Mouse (Mus musculus): ENCODE data around the gene Hint2. TPM values are rescaled to one million over a fixed set of nuclear protein-coding genes. Genes with fewer than 3 reads are reported as not detected.
A peak's percentile ranks its signal among the peaks of the same experiment; 100 is the strongest.

The Hint2 gene
- total and polyA plus RNA-seq, 2 experiments from 2014 or later: 98.7 to 131 TPM

- WGBS: 93% methylated on average over 1 of the region's 1 CpGs
- DNase-seq (ENCODE audit: low spot score) (no peak), ATAC-seq (no peak)
- no peak for TF ChIP-seq CTCF (IDR thresholded peaks at IDR 0.05; ENCODE audit: low read depth)
- H3K4me2 ChIP-seq (ENCODE audit: low read depth, low read length): no peak overlapping the region
- H3K27me3 ChIP-seq (ENCODE audit: insufficient read depth, low read length): no peaks in the 10 kb centered on the region
- no peak overlapping the region for H3K9ac ChIP-seq (replicated peaks; ENCODE audit: low read length)
- no peak overlapping the region for H3K4me3 ChIP-seq (ENCODE audit: low read length)
- H3K27ac ChIP-seq: no peak overlapping the region
- peaks cover 4% of the 10 kb centered on the region for H3K36me3 ChIP-seq (ENCODE audit: insufficient read depth, low read length)
- H3K4me1 ChIP-seq (ENCODE audit: insufficient read depth, low read length): peaks cover 5% of the 10 kb centered on the region; the same call in 1 of the 2 replicates
- no peaks in the 10 kb centered on the region for H3K9me3 ChIP-seq (ENCODE audit: low read length)
Measured at GRCm38 (mm10) chr4:43694439-43695248, 38.4 kb upstream of the Hint2 start.

- TF ChIP-seq CTCF (IDR thresholded peaks at IDR 0.05; ENCODE audit: low read depth): no peak
- H3K27ac ChIP-seq: no peak overlapping the region
- ATAC-seq: no peak
- DNase-seq (ENCODE audit: low spot score): no peak
- H3K4me1 ChIP-seq (ENCODE audit: insufficient read depth, low read length): peaks cover 5% of the 10 kb centered on the region; the same call in 1 of the 2 replicates
- H3K9ac ChIP-seq (replicated peaks; ENCODE audit: low read length): no peak overlapping the region
- H3K27me3 ChIP-seq (ENCODE audit: insufficient read depth, low read length): no peaks in the 10 kb centered on the region
- peaks cover 11% of the 10 kb centered on the region for H3K36me3 ChIP-seq (ENCODE audit: insufficient read depth, low read length)
- H3K4me2 ChIP-seq (ENCODE audit: low read depth, low read length): no peak overlapping the region
- WGBS: 75% methylated on average over 5 of the region's 5 CpGs
- H3K9me3 ChIP-seq (ENCODE audit: low read length): no peaks in the 10 kb centered on the region
- no peak overlapping the region for H3K4me3 ChIP-seq (ENCODE audit: low read length)
Measured at GRCm38 (mm10) chr4:43693806-43694241, 37.6 kb upstream of the Hint2 start.

- Histone ChIP-seq H3K4me2 (ENCODE audit: low read depth, low read length) (no peak overlapping the region), H3K36me3 (ENCODE audit: insufficient read depth, low read length) (peaks cover 25% of the 10 kb centered on the region), H3K27ac (no peak overlapping the region), H3K27me3 (ENCODE audit: insufficient read depth, low read length) (no peaks in the 10 kb centered on the region), H3K9ac (replicated peaks; ENCODE audit: low read length) (no peak overlapping the region), H3K4me1 (ENCODE audit: insufficient read depth, low read length) (no peaks in the 10 kb centered on the region), H3K9me3 (ENCODE audit: low read length) (no peaks in the 10 kb centered on the region), H3K4me3 (ENCODE audit: low read length) (no peak overlapping the region)
- WGBS: 81% methylated on average over 5 of the region's 5 CpGs
- ATAC-seq (no peak), DNase-seq (ENCODE audit: low spot score) (no peak)
- TF ChIP-seq CTCF (IDR thresholded peaks at IDR 0.05; ENCODE audit: low read depth): no peak
Measured at GRCm38 (mm10) chr4:43691026-43691425, 34.8 kb upstream of the Hint2 start.

- peak; percentile 10 for DNase-seq (ENCODE audit: low spot score)
- whole genome bisulfite sequencing: 81% methylated on average over 17 of the region's 17 CpGs
- Histone ChIP-seq H3K9ac (replicated peaks; ENCODE audit: low read length) (no peak overlapping the region), H3K4me1 (ENCODE audit: insufficient read depth, low read length) (no peaks in the 10 kb centered on the region), H3K36me3 (ENCODE audit: insufficient read depth, low read length) (peaks cover 29% of the 10 kb centered on the region), H3K9me3 (ENCODE audit: low read length) (no peaks in the 10 kb centered on the region), H3K4me2 (ENCODE audit: low read depth, low read length) (no peak overlapping the region), H3K27ac (no peak overlapping the region), H3K4me3 (ENCODE audit: low read length) (no peak overlapping the region), H3K27me3 (ENCODE audit: insufficient read depth, low read length) (no peaks in the 10 kb centered on the region)
- no peak for TF ChIP-seq CTCF (IDR thresholded peaks at IDR 0.05; ENCODE audit: low read depth)
- no peak for ATAC-seq
Measured at GRCm38 (mm10) chr4:43690021-43690420, 33.8 kb upstream of the Hint2 start.

GRCm38 (mm10) chr4:43679416-43680043 is 23.3 kb upstream of the Hint2 start:
- no peak overlapping the region for H3K4me3 ChIP-seq (ENCODE audit: low read length)
- H3K4me1 ChIP-seq (ENCODE audit: insufficient read depth, low read length): no peaks in the 10 kb centered on the region
- no peaks in the 10 kb centered on the region for H3K27me3 ChIP-seq (ENCODE audit: insufficient read depth, low read length)
- H3K9ac ChIP-seq (replicated peaks; ENCODE audit: low read length): no peak overlapping the region
- no peaks in the 10 kb centered on the region for H3K9me3 ChIP-seq (ENCODE audit: low read length)
- no peak for TF ChIP-seq CTCF (IDR thresholded peaks at IDR 0.05; ENCODE audit: low read depth)
- no peak overlapping the region for H3K4me2 ChIP-seq (ENCODE audit: low read depth, low read length)
- no peak for ATAC-seq
- no peak for DNase-seq (ENCODE audit: low spot score)
- no peak overlapping the region for H3K27ac ChIP-seq
- H3K36me3 ChIP-seq (ENCODE audit: insufficient read depth, low read length): peaks cover 67% of the 10 kb centered on the region
- 89% methylated on average over 7 of the region's 7 CpGs for WGBS

- DNase-seq (ENCODE audit: low spot score) (no peak), ATAC-seq (no peak)
- Histone ChIP-seq H3K4me2 (ENCODE audit: low read depth, low read length) (no peak overlapping the region), H3K9ac (replicated peaks; ENCODE audit: low read length) (no peak overlapping the region), H3K4me1 (ENCODE audit: insufficient read depth, low read length) (no peaks in the 10 kb centered on the region), H3K27me3 (ENCODE audit: insufficient read depth, low read length) (no peaks in the 10 kb centered on the region), H3K9me3 (ENCODE audit: low read length) (no peaks in the 10 kb centered on the region), H3K27ac (no peak overlapping the region), H3K36me3 (ENCODE audit: insufficient read depth, low read length) (peaks cover 72% of the 10 kb centered on the region), H3K4me3 (ENCODE audit: low read length) (no peak overlapping the region)
- 87% methylated on average over 6 of the region's 6 CpGs for whole genome bisulfite sequencing
- no peak for TF ChIP-seq CTCF (IDR thresholded peaks at IDR 0.05; ENCODE audit: low read depth)
Measured at GRCm38 (mm10) chr4:43678541-43678940, 22.3 kb upstream of the Hint2 start.

GRCm38 (mm10) chr4:43675608-43676007 is 19.3 kb upstream of the Hint2 start:
- H3K9ac ChIP-seq (replicated peaks; ENCODE audit: low read length): no peak overlapping the region
- H3K4me2 ChIP-seq (ENCODE audit: low read depth, low read length): no peak overlapping the region
- peaks cover 51% of the 10 kb centered on the region for H3K36me3 ChIP-seq (ENCODE audit: insufficient read depth, low read length)
- H3K4me3 ChIP-seq (ENCODE audit: low read length): no peak overlapping the region
- TF ChIP-seq CTCF (IDR thresholded peaks at IDR 0.05; ENCODE audit: low read depth): no peak
- DNase-seq (ENCODE audit: low spot score) (no peak), ATAC-seq (no peak)
- WGBS: 76% methylated on average over 4 of the region's 4 CpGs
- H3K27ac ChIP-seq: no peak overlapping the region
- H3K27me3 ChIP-seq (ENCODE audit: insufficient read depth, low read length): no peaks in the 10 kb centered on the region
- no peaks in the 10 kb centered on the region for H3K9me3 ChIP-seq (ENCODE audit: low read length)
- H3K4me1 ChIP-seq (ENCODE audit: insufficient read depth, low read length): peaks cover 9% of the 10 kb centered on the region
